Mouse (Mus musculus): ENCODE measurements around the gene Rgs14. TPM values are rescaled to one million over a fixed set of nuclear protein-coding genes. Genes with fewer than 3 reads are reported as not detected.

Gene Rgs14
- total and polyA plus RNA-seq, 3 experiments = 14.4 to 20.5 TPM; not detected in 1

GRCm38 (mm10) chr13:55411826-55412225, 42.3 kb downstream of the Rgs14 start:
- no peaks in the 10 kb centered on the region for H3K9me3 ChIP-seq (replicated peaks; ENCODE audit: insufficient read depth, low read length)
- DNase-seq (ENCODE audit: low read depth, low spot score) = no peak
- H3K36me3 ChIP-seq (ENCODE audit: control insufficient read depth in 1 of 2, insufficient read depth in 2 of 2, low read length in 2 of 2) = peaks cover 0 to 7% of the 10 kb centered on the region in 2 experiments; a peak in 2 of 4 replicates
- H3K4me1 ChIP-seq (ENCODE audit: control insufficient read depth in 1 of 2, insufficient read depth in 2 of 2, low read length in 2 of 2) = peaks cover 0 to 9% of the 10 kb centered on the region in 2 experiments; a peak in 2 of 4 replicates
- H3K4me3 ChIP-seq (ENCODE audit: control insufficient read depth in 1 of 2, insufficient read depth in 1 of 2, low read depth in 2 of 2, low read length in 2 of 2) = no peak overlapping the region
- H3K79me2 ChIP-seq (ENCODE audit: control insufficient read depth, insufficient read depth, low read length, poor library complexity) = no peaks in the 10 kb centered on the region
- no peaks in the 10 kb centered on the region for H3K27me3 ChIP-seq (ENCODE audit: control insufficient read depth in 1 of 2, insufficient read depth in 2 of 2, low read length in 2 of 2)
- TF ChIP-seq MAFK (IDR thresholded peaks at IDR 0.05; ENCODE audit: borderline replicate concordance, low read depth, low read length) (no peak), TBP (IDR thresholded peaks at IDR 0.05; ENCODE audit: low read depth, low read length) (no peak), SMC3 (IDR thresholded peaks at IDR 0.05; ENCODE audit: low read depth, low read length) (no peak), TAL1 (IDR thresholded peaks at IDR 0.05; ENCODE audit: low read length) (no peak), MYC (IDR thresholded peaks at IDR 0.05; ENCODE audit: low read depth, low read length) (no peak), MXI1 (IDR thresholded peaks at IDR 0.05; ENCODE audit: low read depth, low read length) (no peak), MYB (IDR thresholded peaks at IDR 0.05; ENCODE audit: low read depth, low read length) (no peak), HCFC1 (IDR thresholded peaks at IDR 0.05; ENCODE audit: low read depth, low read length) (no peak), NRF1 (IDR thresholded peaks at IDR 0.05; ENCODE audit: insufficient read depth, low read depth, low read length, poor library complexity, severe bottlenecking) (no peak), POLR2AphosphoS5 (IDR thresholded peaks at IDR 0.05; ENCODE audit: borderline replicate concordance, low read depth, low read length) (no peak), GABPA (IDR thresholded peaks at IDR 0.05; ENCODE audit: low read depth, low read length) (no peak)
- H3K27ac ChIP-seq (ENCODE audit: control insufficient read depth, low read depth, low read length) = no peak overlapping the region
- H3K9ac ChIP-seq (ENCODE audit: control insufficient read depth, low read depth, low read length, poor library complexity, severe bottlenecking) = no peak overlapping the region

- TF ChIP-seq MAZ (IDR thresholded peaks at IDR 0.05; ENCODE audit: low read depth, low read length) (no peak), MYB (IDR thresholded peaks at IDR 0.05; ENCODE audit: low read depth, low read length) (no peak), MXI1 (IDR thresholded peaks at IDR 0.05; ENCODE audit: low read depth, low read length) (peak; percentile 53; the same call in 1 of the 2 replicates), E2F4 (IDR thresholded peaks at IDR 0.05; ENCODE audit: borderline replicate concordance, low read depth, low read length) (no peak), MYC (IDR thresholded peaks at IDR 0.05; ENCODE audit: low read depth, low read length) (0 out of 2 replicates have a peak, but pooled peaks have one; percentile 44), MAFK (IDR thresholded peaks at IDR 0.05; ENCODE audit: borderline replicate concordance, low read depth, low read length) (no peak), POLR2AphosphoS5 (IDR thresholded peaks at IDR 0.05; ENCODE audit: borderline replicate concordance, low read depth, low read length) (no peak), KAT2A (conservative IDR thresholded peaks at IDR 0.05; ENCODE audit: low read depth, low read length) (no peak), BHLHE40 (IDR thresholded peaks at IDR 0.05; ENCODE audit: borderline replicate concordance, low read depth, low read length) (peak; percentile 86), USF1 (IDR thresholded peaks at IDR 0.05; ENCODE audit: low read depth, low read length) (peak; percentile 63)
- H3K4me3 ChIP-seq (ENCODE audit: control insufficient read depth in 1 of 2, insufficient read depth in 1 of 2, low read depth in 2 of 2, low read length in 2 of 2) = no peak overlapping the region
Observed at GRCm38 (mm10) chr13:55412643-55413307, 43.2 kb downstream of the Rgs14 start.

More at GRCm38 (mm10) chr13:55412643-55413307, 43.2 kb downstream of the Rgs14 start:
- Histone ChIP-seq H3K9me3 (replicated peaks; ENCODE audit: insufficient read depth, low read length) (no peaks in the 10 kb centered on the region), H3K36me3 (ENCODE audit: control insufficient read depth in 1 of 2, insufficient read depth in 2 of 2, low read length in 2 of 2) (peaks cover 0 to 7% of the 10 kb centered on the region in 2 experiments; a peak in 2 of 4 replicates), H3K79me2 (ENCODE audit: control insufficient read depth, insufficient read depth, low read length, poor library complexity) (no peaks in the 10 kb centered on the region), H3K9ac (ENCODE audit: control insufficient read depth, low read depth, low read length, poor library complexity, severe bottlenecking) (no peak overlapping the region), H3K27ac (ENCODE audit: control insufficient read depth, low read depth, low read length) (no peak overlapping the region), H3K4me1 (ENCODE audit: control insufficient read depth in 1 of 2, insufficient read depth in 2 of 2, low read length in 2 of 2) (peaks cover 0 to 10% of the 10 kb centered on the region in 2 experiments; a peak in 2 of 4 replicates), H3K27me3 (ENCODE audit: control insufficient read depth in 1 of 2, insufficient read depth in 2 of 2, low read length in 2 of 2) (no peaks in the 10 kb centered on the region)
- peak; percentile 39 for DNase-seq (ENCODE audit: low read depth, low spot score)
